Comparison of ENCODE assay signal across 18 mouse cellular contexts in genomic region chr1:55410670-55411069, GRCm38 (mm10). TPM values are rescaled to one million over a fixed set of nuclear protein-coding genes. Genes with fewer than 3 reads are reported as not detected.
"Had no signal": no experiment of that assay in that cellular context is flagged by ENCODE, and none has a peak within 500 bp of the region (broad histone marks: within the 10 kb centered on the region; RNA-seq: fewer than 3 reads in every experiment).

No protein-coding gene starts in this region.

- DNase-seq: kidney, adult 18-20 months; kidney, postnatal 10 days; kidney, postnatal 4 days; lung, adult 2 months; lung, postnatal 4 days; right cerebral cortex, postnatal 4 days; spleen, adult 18-20 months; thymus, adult 18-20 months; thymus, postnatal 14 days had no signal

- H3K4me2 ChIP-seq: liver, embryonic 11.5 days; liver, embryonic 15.5 days; neural tube, embryonic 13.5 days had no signal

- H3K36me3 ChIP-seq: limb, embryonic 10.5 days; liver, embryonic 15.5 days; midbrain, embryonic 10.5 days; neural tube, embryonic 13.5 days had no signal

- H3K27me3 ChIP-seq: neural tube, embryonic 13.5 days had no signal

- H3K9ac ChIP-seq: liver, embryonic 15.5 days; neural tube, embryonic 13.5 days had no signal

- H3K4me3 ChIP-seq: layer of hippocampus, adult 2 months; limb, embryonic 10.5 days; liver, embryonic 15.5 days; midbrain, embryonic 10.5 days; neural tube, embryonic 13.5 days had no signal

- H3K27ac ChIP-seq: layer of hippocampus, adult 2 months; limb, embryonic 10.5 days; liver, embryonic 15.5 days; midbrain, embryonic 10.5 days; neural tube, embryonic 13.5 days had no signal

- ATAC-seq: lung, postnatal 0 days; midbrain, embryonic 16.5 days had no signal

- H3K9me3 ChIP-seq: limb, embryonic 10.5 days; liver, embryonic 15.5 days; midbrain, embryonic 10.5 days; neural tube, embryonic 13.5 days had no signal

RNA-seq across cellular contexts. Expression of gene Boll, which starts 47.4 kb away (rescaled TPM):
- polyA plus RNA-seq: midbrain, embryonic 16.5 days; urinary bladder, adult 2 months had no signal
